Mouse (Mus musculus): Measurements from ENCODE around the gene Nav2. TPM values are rescaled to one million over a fixed set of nuclear protein-coding genes. Genes with fewer than 3 reads are reported as not detected.

Gene Nav2
- polyA plus RNA-seq, 1 experiment from 2014 or later, result 34.2 TPM

GRCm38 (mm10) chr7:49503419-49503818 lies 594.9 kb downstream of the Nav2 start:
- 67% methylated on average over 8 of the region's 8 CpGs for WGBS
- H3K27ac ChIP-seq (ENCODE audit: low read length), result no peak overlapping the region; the same call in 1 of the 2 replicates
- no peak overlapping the region for H3K9ac ChIP-seq (ENCODE audit: low read length)

GRCm38 (mm10) chr7:49503881-49504280 lies 595.4 kb downstream of the Nav2 start:
- Histone ChIP-seq H3K36me3 (ENCODE audit: control insufficient read depth, insufficient read depth) (no peaks in the 10 kb centered on the region), H3K4me3 (ENCODE audit: low read length) (no peak overlapping the region), H3K27me3 (ENCODE audit: control insufficient read depth, insufficient read depth, low read length) (no peaks in the 10 kb centered on the region), H3K27ac (ENCODE audit: low read length) (no peak overlapping the region; the same call in 1 of the 2 replicates), H3K9me3 (replicated peaks; ENCODE audit: control insufficient read depth, low read length) (no peaks in the 10 kb centered on the region), H3K4me1 (ENCODE audit: control insufficient read depth, insufficient read depth, low read length) (peaks cover 55% of the 10 kb centered on the region), H3K9ac (ENCODE audit: low read length) (no peak overlapping the region), H3K4me2 (ENCODE audit: low read depth, low read length) (no peak overlapping the region)
- 37% methylated on average over 2 of the region's 2 CpGs for WGBS
- ATAC-seq (replicated peaks; ENCODE audit: extremely low read depth, insufficient read depth, low FRiP score), result no peak

More at GRCm38 (mm10) chr7:49503419-49503818, 594.9 kb downstream of the Nav2 start:
- no peaks in the 10 kb centered on the region for H3K27me3 ChIP-seq (ENCODE audit: control insufficient read depth, insufficient read depth, low read length)
- no peaks in the 10 kb centered on the region for H3K36me3 ChIP-seq (ENCODE audit: control insufficient read depth, insufficient read depth)
- no peak overlapping the region for H3K4me2 ChIP-seq (ENCODE audit: low read depth, low read length)
- H3K4me1 ChIP-seq (ENCODE audit: control insufficient read depth, insufficient read depth, low read length), result peaks cover 51% of the 10 kb centered on the region
- H3K9me3 ChIP-seq (replicated peaks; ENCODE audit: control insufficient read depth, low read length), result no peaks in the 10 kb centered on the region
- ATAC-seq (replicated peaks; ENCODE audit: extremely low read depth, insufficient read depth, low FRiP score), result no peak
- no peak overlapping the region for H3K4me3 ChIP-seq (ENCODE audit: low read length)

GRCm38 (mm10) chr7:49504297-49504696 lies 595.8 kb downstream of the Nav2 start:
- Histone ChIP-seq H3K9ac (ENCODE audit: low read length) (no peak overlapping the region), H3K27me3 (ENCODE audit: control insufficient read depth, insufficient read depth, low read length) (no peaks in the 10 kb centered on the region), H3K4me2 (ENCODE audit: low read depth, low read length) (no peak overlapping the region), H3K4me1 (ENCODE audit: control insufficient read depth, insufficient read depth, low read length) (peaks cover 58% of the 10 kb centered on the region), H3K4me3 (ENCODE audit: low read length) (no peak overlapping the region), H3K36me3 (ENCODE audit: control insufficient read depth, insufficient read depth) (no peaks in the 10 kb centered on the region), H3K9me3 (replicated peaks; ENCODE audit: control insufficient read depth, low read length) (no peaks in the 10 kb centered on the region), H3K27ac (ENCODE audit: low read length) (no peak overlapping the region)
- no peak for ATAC-seq (replicated peaks; ENCODE audit: extremely low read depth, insufficient read depth, low FRiP score)
- 28% methylated on average over 3 of the region's 3 CpGs for WGBS

- Histone ChIP-seq H3K4me1 (ENCODE audit: control insufficient read depth, insufficient read depth, low read length) (peaks cover 60% of the 10 kb centered on the region), H3K27me3 (ENCODE audit: control insufficient read depth, insufficient read depth, low read length) (no peaks in the 10 kb centered on the region), H3K9ac (ENCODE audit: low read length) (no peak overlapping the region), H3K27ac (ENCODE audit: low read length) (peak overlapping the region; percentile 68), H3K4me2 (ENCODE audit: low read depth, low read length) (no peak overlapping the region), H3K36me3 (ENCODE audit: control insufficient read depth, insufficient read depth) (no peaks in the 10 kb centered on the region), H3K4me3 (ENCODE audit: low read length) (no peak overlapping the region), H3K9me3 (replicated peaks; ENCODE audit: control insufficient read depth, low read length) (no peaks in the 10 kb centered on the region)
- ATAC-seq (replicated peaks; ENCODE audit: extremely low read depth, insufficient read depth, low FRiP score), result 0 out of 2 replicates have a peak, but pooled peaks have one; percentile 4
- 50% methylated on average over 3 of the region's 3 CpGs for WGBS
Measured at GRCm38 (mm10) chr7:49505024-49505423, 596.5 kb downstream of the Nav2 start.

- Histone ChIP-seq H3K36me3 (ENCODE audit: control insufficient read depth, insufficient read depth) (no peaks in the 10 kb centered on the region), H3K4me1 (ENCODE audit: control insufficient read depth, insufficient read depth, low read length) (peaks cover 57% of the 10 kb centered on the region), H3K9ac (ENCODE audit: low read length) (no peak overlapping the region), H3K4me3 (ENCODE audit: low read length) (no peak overlapping the region), H3K27me3 (ENCODE audit: control insufficient read depth, insufficient read depth, low read length) (no peaks in the 10 kb centered on the region), H3K9me3 (replicated peaks; ENCODE audit: control insufficient read depth, low read length) (no peaks in the 10 kb centered on the region), H3K4me2 (ENCODE audit: low read depth, low read length) (no peak overlapping the region), H3K27ac (ENCODE audit: low read length) (peak overlapping the region; percentile 52)
- no peak for ATAC-seq (replicated peaks; ENCODE audit: extremely low read depth, insufficient read depth, low FRiP score)
- 73% methylated on average over 12 of the region's 12 CpGs for WGBS
Measured at GRCm38 (mm10) chr7:49506085-49506820, 597.7 kb downstream of the Nav2 start.

GRCm38 (mm10) chr7:49507943-49508506 lies 599.5 kb downstream of the Nav2 start:
- ATAC-seq (replicated peaks; ENCODE audit: extremely low read depth, insufficient read depth, low FRiP score), result peak; percentile 87
- Histone ChIP-seq H3K27ac (ENCODE audit: low read length) (peak overlapping the region; percentile 84), H3K9ac (ENCODE audit: low read length) (peak overlapping the region; percentile 40; the same call in 1 of the 2 replicates), H3K4me2 (ENCODE audit: low read depth, low read length) (peak overlapping the region; percentile 29), H3K4me1 (ENCODE audit: control insufficient read depth, insufficient read depth, low read length) (peaks cover 51% of the 10 kb centered on the region), H3K27me3 (ENCODE audit: control insufficient read depth, insufficient read depth, low read length) (no peaks in the 10 kb centered on the region), H3K9me3 (replicated peaks; ENCODE audit: control insufficient read depth, low read length) (no peaks in the 10 kb centered on the region), H3K36me3 (ENCODE audit: control insufficient read depth, insufficient read depth) (no peaks in the 10 kb centered on the region), H3K4me3 (ENCODE audit: low read length) (no peak overlapping the region)
- 37% methylated on average over 7 of the region's 7 CpGs for WGBS

GRCm38 (mm10) chr7:49511820-49512453 lies 603.4 kb downstream of the Nav2 start:
- Histone ChIP-seq H3K9me3 (replicated peaks; ENCODE audit: control insufficient read depth, low read length) (no peaks in the 10 kb centered on the region), H3K36me3 (ENCODE audit: control insufficient read depth, insufficient read depth) (no peaks in the 10 kb centered on the region), H3K4me1 (ENCODE audit: control insufficient read depth, insufficient read depth, low read length) (peaks cover 23% of the 10 kb centered on the region), H3K27ac (ENCODE audit: low read length) (no peak overlapping the region), H3K9ac (ENCODE audit: low read length) (no peak overlapping the region), H3K4me3 (ENCODE audit: low read length) (no peak overlapping the region), H3K27me3 (ENCODE audit: control insufficient read depth, insufficient read depth, low read length) (no peaks in the 10 kb centered on the region), H3K4me2 (ENCODE audit: low read depth, low read length) (no peak overlapping the region)
- no peak for ATAC-seq (replicated peaks; ENCODE audit: extremely low read depth, insufficient read depth, low FRiP score)
- 48% methylated on average over 7 of the region's 7 CpGs for WGBS

- WGBS, result 77% methylated on average over 6 of the region's 6 CpGs
- Histone ChIP-seq H3K4me3 (ENCODE audit: low read length) (no peak overlapping the region), H3K27me3 (ENCODE audit: control insufficient read depth, insufficient read depth, low read length) (no peaks in the 10 kb centered on the region), H3K36me3 (ENCODE audit: control insufficient read depth, insufficient read depth) (no peaks in the 10 kb centered on the region), H3K27ac (ENCODE audit: low read length) (no peak overlapping the region), H3K9ac (ENCODE audit: low read length) (no peak overlapping the region), H3K9me3 (replicated peaks; ENCODE audit: control insufficient read depth, low read length) (no peaks in the 10 kb centered on the region), H3K4me2 (ENCODE audit: low read depth, low read length) (no peak overlapping the region), H3K4me1 (ENCODE audit: control insufficient read depth, insufficient read depth, low read length) (peaks cover 4% of the 10 kb centered on the region)
- no peak for ATAC-seq (replicated peaks; ENCODE audit: extremely low read depth, insufficient read depth, low FRiP score)
Measured at GRCm38 (mm10) chr7:49513763-49514437, 605.4 kb downstream of the Nav2 start.

Measured in heart, embryonic 16.5 days (tissue).